Mouse (Mus musculus) limb, embryonic 13.5 days (tissue): Measurements from ENCODE around the gene Vav3. TPM values are rescaled to one million over a fixed set of nuclear protein-coding genes. Genes with fewer than 3 reads are reported as not detected.

Experiments used
- ATAC-seq: fragments of 200-750 bp; cut with Nextera tagmentation; 2 replicates; pipeline ENCODE4 v1.8.0; 2017; ENCODE audit warnings: low read depth, moderate number of reproducible peaks, moderate TSS enrichment; ENCODE audit not compliant: low FRiP score
- H3K27ac ChIP-seq: fragments of 300-500 bp; sonication (generic); 2 replicates; pipeline ENCODE4 v1.5.1; 2015; ENCODE audit warnings: inconsistent platforms, mild to moderate bottlenecking, moderate library complexity
- H3K27me3 ChIP-seq: fragments of 300-500 bp; sonication (generic); 2 replicates; pipeline ENCODE4 v1.6.1; 2015; ENCODE audit warnings: mild to moderate bottlenecking, inconsistent platforms
- H3K36me3 ChIP-seq: fragments of 300-500 bp; sonication (generic); 2 replicates; pipeline ENCODE4 v1.6.1; 2015; ENCODE audit warnings: inconsistent platforms, mild to moderate bottlenecking, moderate library complexity
- H3K4me1 ChIP-seq: fragments of 300-500 bp; sonication (generic); 2 replicates; pipeline ENCODE4 v1.6.1; 2015; ENCODE audit warnings: inconsistent platforms
- H3K4me2 ChIP-seq: fragments of 300-500 bp; sonication (generic); replicated peaks from 2 replicates; pipeline ENCODE4 v1.6.1; 2015; ENCODE audit warnings: inconsistent platforms, mild to moderate bottlenecking, moderate library complexity
- H3K4me3 ChIP-seq: fragments of 300-500 bp; sonication (generic); 2 replicates; pipeline ENCODE4 v1.5.1; 2015; ENCODE audit warnings: moderate library complexity, mild to moderate bottlenecking, inconsistent platforms
- H3K9ac ChIP-seq: fragments of 300-500 bp; sonication (generic); 2 replicates; pipeline ENCODE4 v1.6.1; 2015; ENCODE audit warnings: mild to moderate bottlenecking, inconsistent platforms
- H3K9me3 ChIP-seq: fragments of 300-500 bp; sonication (generic); 2 replicates; pipeline ENCODE4 v1.6.1; 2016; ENCODE audit warnings: inconsistent platforms
- WGBS: fragments of 180-500 bp; shearing (Covaris S2); methylation state at CpG from one replicate; pipeline ENCODE4 v1.1.7; 2015; 5-methylcytosine and 5-hydroxymethylcytosine counted together
- polyA plus RNA-seq: library from polyadenylated mRNA; unstranded; fragments of >200 nt; fragmentation: Nextera tagmentation; extraction: Ambion mirVana; gene quantifications from 2 replicates; pipeline ENCODE4 v1.2.1, GENCODE M21; 2015

Vav3 gene
- polyA plus RNA-seq, 1 experiment from 2014 or later: 11.6 TPM

GRCm38 (mm10) chr3:109681863-109682262, 341.4 kb downstream of the Vav3 start:
- 49% methylated on average over 5 of the region's 5 CpGs for WGBS
- peak; percentile 66; the same call in 1 of the 2 replicates for ATAC-seq
- Histone ChIP-seq H3K4me1 (peaks cover 19% of the 10 kb centered on the region), H3K4me3 (no peak overlapping the region), H3K4me2 (no peak overlapping the region), H3K27ac (no peak overlapping the region), H3K27me3 (no peaks in the 10 kb centered on the region), H3K9me3 (no peaks in the 10 kb centered on the region), H3K36me3 (no peaks in the 10 kb centered on the region), H3K9ac (no peak overlapping the region)

- Histone ChIP-seq H3K9me3 (no peaks in the 10 kb centered on the region), H3K27ac (peak overlapping the region; percentile 61; the same call in 1 of the 2 replicates), H3K27me3 (no peaks in the 10 kb centered on the region), H3K4me1 (peaks cover 19% of the 10 kb centered on the region), H3K4me2 (no peak overlapping the region), H3K36me3 (no peaks in the 10 kb centered on the region), H3K4me3 (no peak overlapping the region), H3K9ac (no peak overlapping the region)
- no peak for ATAC-seq
- WGBS: 47% methylated on average over 5 of the region's 5 CpGs
Observed at GRCm38 (mm10) chr3:109683608-109684295, 343.3 kb downstream of the Vav3 start.

GRCm38 (mm10) chr3:109690566-109690965, 350.1 kb downstream of the Vav3 start:
- WGBS: 58% methylated on average over 2 of the region's 2 CpGs
- H3K4me3 ChIP-seq: no peak overlapping the region
- H3K36me3 ChIP-seq: no peaks in the 10 kb centered on the region
- no peak for ATAC-seq
- H3K27ac ChIP-seq: no peak overlapping the region
- H3K4me2 ChIP-seq: no peak overlapping the region
- H3K9ac ChIP-seq: no peak overlapping the region
- no peaks in the 10 kb centered on the region for H3K9me3 ChIP-seq
- no peaks in the 10 kb centered on the region for H3K4me1 ChIP-seq
- H3K27me3 ChIP-seq: no peaks in the 10 kb centered on the region

- H3K27ac ChIP-seq: no peak overlapping the region
- no peaks in the 10 kb centered on the region for H3K9me3 ChIP-seq
- no peaks in the 10 kb centered on the region for H3K27me3 ChIP-seq
- H3K36me3 ChIP-seq: no peaks in the 10 kb centered on the region
- no peak overlapping the region for H3K4me3 ChIP-seq
- WGBS: 86% methylated on average over 3 of the region's 3 CpGs
- H3K4me1 ChIP-seq: no peaks in the 10 kb centered on the region
- ATAC-seq: no peak
- no peak overlapping the region for H3K9ac ChIP-seq
- no peak overlapping the region for H3K4me2 ChIP-seq
Observed at GRCm38 (mm10) chr3:109692613-109693012, 352.2 kb downstream of the Vav3 start.

GRCm38 (mm10) chr3:109701301-109701700, 360.8 kb downstream of the Vav3 start:
- H3K4me2 ChIP-seq: no peak overlapping the region
- no peak overlapping the region for H3K9ac ChIP-seq
- H3K27ac ChIP-seq: no peak overlapping the region
- H3K4me1 ChIP-seq: no peaks in the 10 kb centered on the region
- 82% methylated on average over 1 of the region's 1 CpGs for WGBS
- H3K4me3 ChIP-seq: no peak overlapping the region
- H3K27me3 ChIP-seq: no peaks in the 10 kb centered on the region
- H3K9me3 ChIP-seq: no peaks in the 10 kb centered on the region
- no peaks in the 10 kb centered on the region for H3K36me3 ChIP-seq
- ATAC-seq: no peak

- Histone ChIP-seq H3K9me3 (no peaks in the 10 kb centered on the region), H3K9ac (no peak overlapping the region), H3K27me3 (no peaks in the 10 kb centered on the region), H3K4me2 (no peak overlapping the region), H3K4me3 (no peak overlapping the region), H3K4me1 (no peaks in the 10 kb centered on the region), H3K27ac (no peak overlapping the region), H3K36me3 (no peaks in the 10 kb centered on the region)
- 75% methylated on average over 2 of the region's 2 CpGs for WGBS
- ATAC-seq: no peak
Observed at GRCm38 (mm10) chr3:109707786-109708460, 367.5 kb downstream of the Vav3 start.

- no peaks in the 10 kb centered on the region for H3K4me1 ChIP-seq
- no peak overlapping the region for H3K4me2 ChIP-seq
- H3K27me3 ChIP-seq: no peaks in the 10 kb centered on the region
- H3K9me3 ChIP-seq: no peaks in the 10 kb centered on the region
- no peaks in the 10 kb centered on the region for H3K36me3 ChIP-seq
- ATAC-seq: no peak
- H3K9ac ChIP-seq: no peak overlapping the region
- H3K27ac ChIP-seq: no peak overlapping the region
- 90% methylated on average over 7 of the region's 7 CpGs for WGBS
- no peak overlapping the region for H3K4me3 ChIP-seq
Observed at GRCm38 (mm10) chr3:109711751-109712150, 371.3 kb downstream of the Vav3 start.

GRCm38 (mm10) chr3:109714476-109714875, 374.0 kb downstream of the Vav3 start:
- ATAC-seq: no peak
- H3K27ac ChIP-seq: no peak overlapping the region
- H3K9me3 ChIP-seq: no peaks in the 10 kb centered on the region
- H3K4me1 ChIP-seq: no peaks in the 10 kb centered on the region
- no peak overlapping the region for H3K9ac ChIP-seq
- H3K36me3 ChIP-seq: no peaks in the 10 kb centered on the region
- no peak overlapping the region for H3K4me2 ChIP-seq
- no peaks in the 10 kb centered on the region for H3K27me3 ChIP-seq
- no peak overlapping the region for H3K4me3 ChIP-seq

GRCm38 (mm10) chr3:109721753-109722152, 381.3 kb downstream of the Vav3 start:
- Histone ChIP-seq H3K4me3 (no peak overlapping the region), H3K4me1 (no peaks in the 10 kb centered on the region), H3K9me3 (no peaks in the 10 kb centered on the region), H3K9ac (no peak overlapping the region), H3K27ac (no peak overlapping the region), H3K27me3 (no peaks in the 10 kb centered on the region), H3K36me3 (no peaks in the 10 kb centered on the region), H3K4me2 (no peak overlapping the region)
- ATAC-seq: no peak
- WGBS: 91% methylated on average over 3 of the region's 3 CpGs

GRCm38 (mm10) chr3:109726776-109727175, 386.3 kb downstream of the Vav3 start:
- Histone ChIP-seq H3K4me1 (peaks cover under 1% of the 10 kb centered on the region; the same call in 1 of the 2 replicates), H3K9me3 (no peaks in the 10 kb centered on the region), H3K4me2 (no peak overlapping the region), H3K4me3 (no peak overlapping the region), H3K27ac (no peak overlapping the region), H3K27me3 (peaks cover 7% of the 10 kb centered on the region), H3K9ac (no peak overlapping the region), H3K36me3 (no peaks in the 10 kb centered on the region)
- 92% methylated on average over 1 of the region's 1 CpGs for WGBS
- ATAC-seq: no peak; the same call in 1 of the 2 replicates

- WGBS: 67% methylated on average over 5 of the region's 5 CpGs
- Histone ChIP-seq H3K4me2 (no peak overlapping the region), H3K9ac (no peak overlapping the region), H3K27me3 (peaks cover 7% of the 10 kb centered on the region), H3K27ac (no peak overlapping the region), H3K36me3 (no peaks in the 10 kb centered on the region), H3K9me3 (no peaks in the 10 kb centered on the region), H3K4me3 (no peak overlapping the region), H3K4me1 (peaks cover 14% of the 10 kb centered on the region; the same call in 1 of the 2 replicates)
- ATAC-seq: no peak
Observed at GRCm38 (mm10) chr3:109731592-109732230, 391.3 kb downstream of the Vav3 start.
